Mouse (Mus musculus) midbrain, embryonic 15.5 days (tissue): ENCODE data around the gene Def6. TPM values are rescaled to one million over a fixed set of nuclear protein-coding genes. Genes with fewer than 3 reads are reported as not detected.

ENCODE experiments used
- ATAC-seq: fragments of 200-750 bp; cut with Nextera tagmentation; replicated peaks from 2 replicates; pipeline ENCODE4 v1.8.0; 2017; ENCODE audit warnings: moderate TSS enrichment
- H3K27ac ChIP-seq: fragments of 300-500 bp; sonication (generic); 2 replicates; pipeline ENCODE4 v1.5.1; 2015; ENCODE audit warnings: mild to moderate bottlenecking, inconsistent platforms
- H3K27me3 ChIP-seq: fragments of 300-500 bp; sonication (generic); replicated peaks from 2 replicates; pipeline ENCODE4 v1.6.1; 2015; ENCODE audit warnings: inconsistent platforms
- H3K36me3 ChIP-seq: fragments of 300-500 bp; sonication (generic); replicated peaks from 2 replicates; pipeline ENCODE4 v1.6.1; 2015; ENCODE audit warnings: inconsistent platforms
- H3K4me1 ChIP-seq: fragments of 300-500 bp; sonication (generic); 2 replicates; pipeline ENCODE4 v1.6.1; 2015; ENCODE audit warnings: inconsistent platforms
- H3K4me2 ChIP-seq: fragments of 300-500 bp; sonication (generic); 2 replicates; pipeline ENCODE4 v1.6.1; 2015; ENCODE audit warnings: inconsistent platforms, mild to moderate bottlenecking, moderate library complexity
- H3K4me3 ChIP-seq: fragments of 300-500 bp; sonication (generic); 2 replicates; pipeline ENCODE4 v1.5.1; 2015; ENCODE audit warnings: mild to moderate bottlenecking, inconsistent platforms
- H3K9ac ChIP-seq: fragments of 300-500 bp; sonication (generic); 2 replicates; pipeline ENCODE4 v1.6.1; 2015; ENCODE audit warnings: mild to moderate bottlenecking, inconsistent platforms
- H3K9me3 ChIP-seq: fragments of 300-500 bp; sonication (generic); 2 replicates; pipeline ENCODE4 v1.6.1; 2016; ENCODE audit warnings: inconsistent platforms
- WGBS: fragments of 180-500 bp; shearing (Covaris S2); methylation state at CpG from one replicate; pipeline ENCODE4 v1.1.7; 2015; ENCODE audit warnings: mixed read lengths; 5-methylcytosine and 5-hydroxymethylcytosine counted together
- polyA plus RNA-seq: library from polyadenylated mRNA; unstranded; fragments of >200 nt; fragmentation: Nextera tagmentation; extraction: Ambion mirVana; gene quantifications from 2 replicates; pipeline ENCODE4 v1.2.1, GENCODE M21; 2015

The Def6 gene
- polyA plus RNA-seq, 1 experiment from 2014 or later = 5.3 TPM

DNA sequence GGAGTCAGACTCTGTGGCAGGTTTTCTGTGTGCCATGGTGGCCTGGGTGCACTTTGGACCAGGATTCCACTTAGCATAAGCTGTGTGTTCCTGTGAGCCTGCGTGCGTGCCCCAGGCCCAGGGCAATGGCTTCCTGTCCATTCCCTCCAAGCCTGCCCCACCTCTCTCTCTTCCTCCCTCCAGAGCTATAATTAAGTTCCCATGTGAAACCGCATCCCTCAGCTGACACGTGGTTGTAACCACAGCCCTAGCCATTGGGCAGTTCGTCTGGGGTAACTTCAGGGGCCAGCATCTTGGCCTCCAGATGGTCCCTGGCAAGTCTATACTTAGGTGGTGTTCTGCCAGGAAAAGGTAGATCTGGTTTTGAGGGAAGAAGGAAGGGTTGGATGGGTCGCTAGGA, 40.0 kb downstream of the Def6 start:
- Histone ChIP-seq H3K36me3 (no peaks in the 10 kb centered on the region), H3K4me2 (no peak overlapping the region), H3K4me3 (no peak overlapping the region), H3K27me3 (no peaks in the 10 kb centered on the region), H3K9ac (no peak overlapping the region), H3K4me1 (peaks cover 11% of the 10 kb centered on the region), H3K27ac (no peak overlapping the region), H3K9me3 (no peaks in the 10 kb centered on the region)
- 65% methylated on average over 6 of the region's 6 CpGs for WGBS
- ATAC-seq = no peak

DNA sequence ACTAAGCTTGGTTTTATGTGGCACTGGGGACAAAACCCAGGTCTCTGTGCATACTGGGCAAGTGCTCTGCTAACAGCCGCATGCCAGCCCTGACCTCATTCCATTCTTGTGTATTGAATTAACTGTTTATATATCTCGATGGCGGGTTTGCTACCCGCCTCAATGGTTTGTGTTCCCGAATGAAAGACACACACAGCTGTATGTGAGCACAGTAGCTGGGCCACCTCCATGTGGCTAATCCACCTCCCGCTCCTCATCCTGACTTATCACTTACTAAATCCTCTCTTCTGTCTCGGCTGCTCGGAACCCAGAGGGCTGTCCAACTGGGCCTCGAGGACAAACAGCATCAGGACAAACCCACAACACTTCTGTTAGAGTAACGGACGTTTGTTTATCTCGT, 41.5 kb downstream of the Def6 start:
- H3K9ac ChIP-seq = no peak overlapping the region
- peaks cover 11% of the 10 kb centered on the region for H3K4me1 ChIP-seq
- H3K36me3 ChIP-seq = no peaks in the 10 kb centered on the region
- H3K4me3 ChIP-seq = no peak overlapping the region
- H3K4me2 ChIP-seq = no peak overlapping the region
- 77% methylated on average over 12 of the region's 12 CpGs for WGBS
- no peaks in the 10 kb centered on the region for H3K9me3 ChIP-seq
- H3K27me3 ChIP-seq = no peaks in the 10 kb centered on the region
- ATAC-seq = no peak
- no peak overlapping the region for H3K27ac ChIP-seq

DNA sequence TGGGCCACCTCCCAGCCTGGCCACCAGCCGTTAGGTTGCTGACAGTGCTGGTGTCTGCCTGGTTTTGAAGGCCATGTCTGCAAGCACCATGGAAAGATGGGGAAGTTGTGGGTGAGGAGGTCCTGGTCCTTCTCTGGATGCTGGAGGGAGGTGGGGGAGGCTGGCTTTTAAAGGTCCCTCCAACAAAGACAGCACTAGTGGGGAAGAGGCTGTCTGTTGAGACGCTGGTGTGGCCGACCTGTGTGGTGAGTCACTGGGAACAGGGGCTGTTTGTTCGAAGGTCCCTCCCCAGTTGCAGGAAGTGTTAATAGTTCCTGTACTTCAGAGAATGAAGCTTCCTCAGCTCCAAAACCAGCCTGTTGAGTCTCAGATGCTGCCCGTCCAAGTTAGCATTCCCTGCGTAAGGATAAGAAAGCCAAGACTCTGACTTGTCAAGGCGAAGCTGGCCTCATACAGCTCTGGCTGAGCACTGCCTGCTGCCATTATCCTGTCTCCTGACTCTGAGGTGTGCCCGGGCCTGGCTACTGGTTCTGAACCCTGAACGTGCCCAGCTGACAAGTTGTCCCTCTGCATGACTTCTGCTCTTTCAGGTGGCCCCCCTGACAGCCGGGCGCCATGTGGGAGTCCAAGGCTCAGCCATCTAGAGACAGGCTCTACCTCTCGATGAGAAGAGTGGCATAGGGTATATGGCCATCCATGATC, 44.2 kb downstream of the Def6 start:
- H3K4me2 ChIP-seq = no peak overlapping the region
- H3K27ac ChIP-seq = no peak overlapping the region
- H3K4me1 ChIP-seq = peaks cover 7% of the 10 kb centered on the region; the same call in 1 of the 2 replicates
- H3K27me3 ChIP-seq = no peaks in the 10 kb centered on the region
- WGBS = 88% methylated on average over 12 of the region's 12 CpGs
- no peak overlapping the region for H3K4me3 ChIP-seq
- no peak overlapping the region for H3K9ac ChIP-seq
- no peaks in the 10 kb centered on the region for H3K9me3 ChIP-seq
- no peak for ATAC-seq
- no peaks in the 10 kb centered on the region for H3K36me3 ChIP-seq

DNA sequence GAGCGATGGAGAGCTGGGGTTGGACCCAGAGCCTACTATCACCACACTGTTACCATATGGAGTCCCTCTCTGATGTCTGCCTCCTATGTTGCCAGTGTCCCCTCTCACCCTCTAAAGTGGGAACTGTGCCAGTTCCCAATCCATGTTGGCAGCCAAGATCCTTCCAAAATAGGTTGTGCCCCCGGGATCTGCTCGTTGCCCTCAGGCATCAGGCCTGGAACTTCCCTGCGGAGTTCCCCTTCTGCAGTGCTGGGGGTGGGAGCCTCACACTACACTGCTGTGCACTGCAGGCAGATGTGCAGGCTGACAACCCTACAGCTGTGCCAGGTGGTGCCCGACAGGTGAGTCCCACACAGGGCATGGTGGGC, 44.7 kb downstream of the Def6 start:
- Histone ChIP-seq H3K4me3 (no peak overlapping the region), H3K27me3 (no peaks in the 10 kb centered on the region), H3K27ac (no peak overlapping the region), H3K4me1 (peaks cover 7% of the 10 kb centered on the region; the same call in 1 of the 2 replicates), H3K9me3 (no peaks in the 10 kb centered on the region), H3K4me2 (no peak overlapping the region), H3K9ac (no peak overlapping the region), H3K36me3 (no peaks in the 10 kb centered on the region)
- 86% methylated on average over 5 of the region's 5 CpGs for WGBS
- no peak for ATAC-seq

DNA sequence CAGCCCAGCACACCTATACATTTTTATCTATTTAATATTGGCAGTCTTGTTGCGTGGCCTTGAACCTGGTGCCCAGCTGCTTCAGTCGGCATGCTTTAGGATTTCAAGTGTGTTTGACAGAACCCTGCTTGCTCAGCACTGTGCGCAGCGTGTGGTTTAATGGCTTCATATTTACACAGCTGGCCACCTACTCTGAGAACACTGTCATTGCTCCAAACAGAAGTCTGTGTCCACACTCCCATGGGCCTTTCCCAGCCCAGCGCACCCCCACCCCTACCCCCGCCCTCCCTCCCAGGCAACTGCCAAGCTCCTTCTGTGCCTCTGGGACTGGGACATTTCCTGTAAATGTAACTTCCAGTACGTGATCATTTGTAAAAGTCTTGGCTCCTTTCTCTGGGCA, 45.6 kb downstream of the Def6 start:
- peaks cover 7% of the 10 kb centered on the region; the same call in 1 of the 2 replicates for H3K4me1 ChIP-seq
- no peak for ATAC-seq
- 82% methylated on average over 7 of the region's 7 CpGs for WGBS
- no peak overlapping the region for H3K27ac ChIP-seq
- H3K27me3 ChIP-seq = no peaks in the 10 kb centered on the region
- no peaks in the 10 kb centered on the region for H3K36me3 ChIP-seq
- H3K9me3 ChIP-seq = no peaks in the 10 kb centered on the region
- no peak overlapping the region for H3K9ac ChIP-seq
- no peak overlapping the region for H3K4me3 ChIP-seq
- no peak overlapping the region for H3K4me2 ChIP-seq

DNA sequence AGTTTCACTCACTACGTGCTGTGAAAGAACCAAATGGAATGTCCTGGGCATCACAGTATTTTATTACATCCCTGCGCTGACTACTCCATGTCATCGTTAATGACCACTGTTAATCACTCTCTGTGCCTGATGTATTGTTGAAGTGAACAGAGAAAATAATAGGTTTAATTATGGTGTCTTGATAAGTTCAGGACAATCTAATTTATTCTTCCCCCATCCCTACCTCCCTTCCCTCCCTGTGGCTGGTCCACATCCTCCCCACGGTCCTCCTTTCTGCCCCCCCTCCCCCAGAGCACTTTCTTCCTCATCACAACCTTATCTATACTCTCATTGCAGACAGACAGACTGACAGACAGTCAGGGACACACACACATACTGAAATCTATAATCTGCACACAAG, 47.2 kb downstream of the Def6 start:
- Histone ChIP-seq H3K36me3 (no peaks in the 10 kb centered on the region), H3K9ac (no peak overlapping the region), H3K4me1 (peaks cover 7% of the 10 kb centered on the region; the same call in 1 of the 2 replicates), H3K4me3 (no peak overlapping the region), H3K9me3 (no peaks in the 10 kb centered on the region), H3K4me2 (no peak overlapping the region), H3K27me3 (no peaks in the 10 kb centered on the region), H3K27ac (no peak overlapping the region)
- 57% methylated on average over 4 of the region's 4 CpGs for WGBS
- ATAC-seq = no peak

DNA sequence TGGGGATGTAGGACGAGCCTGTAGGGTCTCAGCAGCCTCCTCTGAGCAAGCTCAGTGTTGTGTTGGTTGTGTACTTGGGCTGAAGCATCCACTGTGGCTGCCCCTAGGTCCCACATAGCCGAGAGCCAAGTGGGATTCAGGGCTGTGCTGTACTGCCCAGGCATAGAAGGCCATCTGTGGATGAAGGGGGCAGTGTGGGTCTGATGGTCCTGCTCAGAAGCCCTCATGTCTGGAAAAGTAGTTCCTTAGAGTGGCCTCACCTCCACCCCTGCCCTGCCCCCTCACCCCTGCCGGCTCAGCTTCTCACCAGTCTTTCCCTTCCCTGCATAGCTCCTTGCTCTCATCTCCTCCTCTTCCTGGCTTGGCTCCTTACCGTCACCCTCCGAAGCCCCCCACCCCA, 48.1 kb downstream of the Def6 start:
- no peak overlapping the region for H3K4me3 ChIP-seq
- peaks cover 7% of the 10 kb centered on the region; the same call in 1 of the 2 replicates for H3K4me1 ChIP-seq
- H3K27me3 ChIP-seq = no peaks in the 10 kb centered on the region
- no peaks in the 10 kb centered on the region for H3K36me3 ChIP-seq
- no peak for ATAC-seq
- H3K4me2 ChIP-seq = no peak overlapping the region
- H3K9me3 ChIP-seq = no peaks in the 10 kb centered on the region
- no peak overlapping the region for H3K9ac ChIP-seq
- 44% methylated on average over 5 of the region's 5 CpGs for whole genome bisulfite sequencing
- H3K27ac ChIP-seq = 0 out of 2 replicates have a peak overlapping the region, but pooled peaks have one; percentile 27

DNA sequence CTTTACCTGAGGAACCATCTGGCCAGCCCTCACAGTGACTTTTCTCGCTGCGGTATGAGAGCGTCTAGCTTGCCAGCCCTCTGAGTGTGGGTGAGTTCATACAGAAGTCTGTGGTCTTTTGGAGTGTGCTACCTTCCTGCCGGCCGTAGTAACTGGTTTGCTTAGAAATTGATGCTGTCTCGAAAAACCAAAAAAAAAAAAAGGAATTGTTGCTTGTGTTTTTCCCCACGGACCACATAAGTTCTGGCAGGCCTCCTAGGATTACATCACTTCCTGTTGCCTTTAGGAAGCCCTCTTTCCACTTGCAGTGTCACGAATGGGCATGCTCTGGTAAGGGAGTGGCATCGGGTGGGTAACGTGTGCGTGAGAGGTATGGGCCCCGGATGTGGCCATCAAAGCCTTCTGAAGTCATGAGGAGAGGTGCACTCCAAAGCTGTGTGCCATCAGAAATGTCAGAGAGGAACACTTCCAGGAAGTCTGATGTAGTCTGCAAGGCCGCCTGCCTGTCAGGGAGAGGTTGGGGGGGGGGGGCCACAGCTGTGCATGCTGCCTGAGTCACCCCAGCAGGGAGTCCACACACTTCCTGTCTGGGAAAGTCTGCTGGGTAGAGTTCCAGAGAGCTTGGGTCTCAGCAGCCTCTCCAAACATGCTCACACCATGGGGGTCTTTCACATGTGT, 49.2 kb downstream of the Def6 start:
- H3K4me2 ChIP-seq = no peak overlapping the region
- H3K36me3 ChIP-seq = no peaks in the 10 kb centered on the region
- peaks cover 7% of the 10 kb centered on the region; the same call in 1 of the 2 replicates for H3K4me1 ChIP-seq
- no peaks in the 10 kb centered on the region for H3K9me3 ChIP-seq
- 0 out of 2 replicates have a peak overlapping the region, but pooled peaks have one; percentile 35 for H3K27ac ChIP-seq
- no peaks in the 10 kb centered on the region for H3K27me3 ChIP-seq
- 82% methylated on average over 13 of the region's 13 CpGs for WGBS
- H3K9ac ChIP-seq = no peak overlapping the region
- ATAC-seq = no peak
- no peak overlapping the region for H3K4me3 ChIP-seq

DNA sequence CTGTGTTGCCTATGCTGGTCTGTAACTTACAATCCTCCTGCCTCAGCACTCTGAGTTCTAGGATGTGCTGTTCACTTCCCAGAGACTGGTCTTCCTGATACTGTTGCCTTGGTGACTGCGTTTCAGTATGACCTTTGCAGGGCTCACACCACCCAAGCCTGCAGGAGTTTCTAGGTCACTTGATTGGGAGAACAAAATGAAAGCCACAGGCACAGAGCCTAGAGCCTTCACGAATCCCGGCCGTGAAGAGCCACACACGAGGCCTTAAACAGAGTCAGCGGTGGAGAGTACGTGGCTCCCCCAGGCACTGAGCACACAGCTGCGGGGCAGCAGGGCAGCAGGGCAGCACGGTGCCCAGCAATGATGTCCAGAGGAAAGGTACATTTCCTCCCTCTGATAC, 50.7 kb downstream of the Def6 start:
- H3K9me3 ChIP-seq = no peaks in the 10 kb centered on the region
- WGBS = 86% methylated on average over 9 of the region's 9 CpGs
- H3K4me3 ChIP-seq = no peak overlapping the region
- no peaks in the 10 kb centered on the region for H3K27me3 ChIP-seq
- H3K4me2 ChIP-seq = no peak overlapping the region
- no peaks in the 10 kb centered on the region for H3K36me3 ChIP-seq
- H3K27ac ChIP-seq = no peak overlapping the region
- no peak for ATAC-seq
- no peak overlapping the region for H3K9ac ChIP-seq
- H3K4me1 ChIP-seq = peaks cover 7% of the 10 kb centered on the region; the same call in 1 of the 2 replicates

DNA sequence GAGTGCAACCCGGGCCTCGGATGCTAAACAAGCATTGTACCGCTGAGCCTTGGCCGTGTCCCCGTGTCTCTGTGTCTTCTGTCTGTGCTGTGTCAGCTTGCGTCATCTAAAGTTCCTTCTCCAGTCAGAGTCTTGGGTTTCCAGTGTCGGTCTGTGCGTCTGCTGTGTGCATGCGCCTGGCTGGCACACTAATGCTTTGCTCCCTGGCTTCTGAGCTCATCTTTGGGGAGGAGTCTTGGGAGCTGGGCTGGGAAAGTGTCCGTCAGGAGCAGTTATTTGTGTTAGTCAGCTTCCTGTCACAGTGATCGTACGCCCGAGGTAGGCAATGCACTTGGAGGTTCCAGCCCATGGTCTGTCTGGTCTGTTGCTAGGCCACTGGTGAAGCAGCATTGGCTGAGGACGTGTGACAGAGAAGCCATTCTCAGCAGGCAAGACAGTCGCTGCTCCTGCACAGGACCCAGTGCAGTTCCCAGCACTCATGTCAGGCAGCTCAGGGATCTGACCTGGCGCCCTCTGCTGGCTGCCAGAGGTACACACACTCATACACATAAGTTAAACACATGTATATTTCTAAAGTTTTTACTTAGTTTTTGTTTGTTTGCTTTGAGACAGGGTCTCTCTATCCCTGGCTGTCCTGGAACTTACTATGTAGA, 52.4 kb downstream of the Def6 start:
- Histone ChIP-seq H3K4me1 (peaks cover 7% of the 10 kb centered on the region; the same call in 1 of the 2 replicates), H3K36me3 (no peaks in the 10 kb centered on the region), H3K9me3 (no peaks in the 10 kb centered on the region), H3K27ac (no peak overlapping the region), H3K4me2 (no peak overlapping the region), H3K27me3 (no peaks in the 10 kb centered on the region), H3K4me3 (no peak overlapping the region), H3K9ac (no peak overlapping the region)
- no peak for ATAC-seq
- 78% methylated on average over 16 of the region's 16 CpGs for WGBS

DNA sequence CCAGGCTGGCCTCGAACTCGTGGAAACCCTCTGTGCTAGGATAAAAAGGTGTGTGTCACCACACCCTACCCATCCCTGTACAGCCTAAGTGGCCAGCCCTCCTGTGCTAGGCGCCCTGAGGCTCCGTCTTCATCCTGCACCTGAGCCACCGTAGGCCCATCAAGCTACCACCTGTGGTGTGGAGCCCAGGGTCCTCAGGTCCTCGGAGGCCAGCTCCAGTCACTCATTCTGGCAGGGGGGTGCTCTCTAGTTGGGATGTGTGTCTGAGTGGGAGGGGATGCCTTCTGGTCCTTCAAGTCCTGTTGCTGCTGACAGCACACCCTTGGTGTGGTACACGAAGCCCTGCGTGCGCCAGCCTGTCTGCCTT, 52.9 kb downstream of the Def6 start:
- WGBS = 83% methylated on average over 9 of the region's 9 CpGs
- Histone ChIP-seq H3K9ac (no peak overlapping the region), H3K4me2 (no peak overlapping the region), H3K4me1 (peaks cover 3% of the 10 kb centered on the region; the same call in 1 of the 2 replicates), H3K27ac (no peak overlapping the region), H3K9me3 (no peaks in the 10 kb centered on the region), H3K36me3 (no peaks in the 10 kb centered on the region), H3K4me3 (no peak overlapping the region), H3K27me3 (no peaks in the 10 kb centered on the region)
- ATAC-seq = no peak

DNA sequence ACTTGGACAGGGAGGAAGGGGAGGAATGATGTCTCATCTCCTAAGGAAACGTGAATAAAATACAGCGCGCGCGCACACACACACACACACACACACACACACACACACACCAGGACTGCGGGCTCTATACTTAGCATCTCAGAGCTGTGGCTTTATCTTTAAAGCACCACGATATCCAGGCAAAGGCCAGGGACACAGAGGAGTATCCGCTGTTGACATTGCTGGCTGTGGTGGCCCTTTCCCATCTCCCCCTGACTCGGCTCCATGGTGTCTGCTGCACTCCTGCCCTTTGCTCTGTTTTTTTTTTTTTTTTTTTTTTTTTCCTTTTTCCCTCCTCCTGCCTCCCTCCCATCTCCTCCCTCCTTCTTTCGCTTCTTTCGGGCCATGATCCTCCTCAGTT, 54.2 kb downstream of the Def6 start:
- Histone ChIP-seq H3K4me3 (no peak overlapping the region), H3K4me2 (no peak overlapping the region), H3K27me3 (no peaks in the 10 kb centered on the region), H3K36me3 (no peaks in the 10 kb centered on the region), H3K27ac (no peak overlapping the region), H3K9ac (no peak overlapping the region), H3K4me1 (no peaks in the 10 kb centered on the region), H3K9me3 (no peaks in the 10 kb centered on the region)
- no peak for ATAC-seq
- WGBS = 82% methylated on average over 11 of the region's 11 CpGs
